8 mouse cellular contexts compared by ENCODE assay signal in genomic region chr13:83571973-83572447, GRCm38 (mm10).
DNase-seq lines count a peak whose midpoint lies in the region; ATAC-seq and TF ChIP-seq lines count a peak whose summit lies in the region.

No protein-coding gene starts in this region.

- TF ChIP-seq POLR2A in limb, embryonic 14.5 days (IDR thresholded peaks at IDR 0.05; ENCODE audit: borderline replicate concordance, extremely low read depth, insufficient read depth, insufficient read length): no peak

- 13% methylated on average over 7 of the region's 7 CpGs for WGBS in heart, postnatal 0 days
- 45% methylated on average over 7 of the region's 7 CpGs for WGBS in limb, embryonic 14.5 days

- TF ChIP-seq CTCF in heart, postnatal 0 days (IDR thresholded peaks at IDR 0.05; ENCODE audit: low read depth): 0 out of 2 replicates have a peak, but pooled peaks have one; percentile 5

- peak; percentile 96 for TF ChIP-seq EP300 in heart, postnatal 0 days (IDR thresholded peaks at IDR 0.05; ENCODE audit: low read depth)

- peak; percentile 88 for ATAC-seq in heart, postnatal 0 days (ENCODE audit: insufficient read depth, low read depth)
- no peak for ATAC-seq in limb, embryonic 14.5 days (ENCODE audit: low FRiP score, low read depth)

- H3K9ac ChIP-seq in heart, postnatal 0 days (replicated peaks; ENCODE audit: low read depth, low read length): peak overlapping the region; percentile 58
- H3K9ac ChIP-seq in limb, embryonic 14.5 days (ENCODE audit: low read depth, low read length, severe bottlenecking): no peak overlapping the region

- peak overlapping the region; percentile 91 for H3K27ac ChIP-seq in heart, postnatal 0 days (ENCODE audit: low read depth)
- H3K27ac ChIP-seq in limb, embryonic 14.5 days (replicated peaks; ENCODE audit: low read depth, low read length): peak overlapping the region; percentile 50

- H3K9me3 ChIP-seq in heart, postnatal 0 days (replicated peaks; ENCODE audit: control insufficient read depth, low read length): no peaks in the 10 kb centered on the region
- H3K9me3 ChIP-seq in limb, embryonic 14.5 days (ENCODE audit: control insufficient read depth, low read length): no peaks in the 10 kb centered on the region

- H3K36me3 ChIP-seq in heart, postnatal 0 days (replicated peaks; ENCODE audit: control insufficient read depth, insufficient read depth, low read length): no peaks in the 10 kb centered on the region
- no peaks in the 10 kb centered on the region; the same call in 1 of the 2 replicates for H3K36me3 ChIP-seq in limb, embryonic 14.5 days (ENCODE audit: control insufficient read depth, insufficient read depth, low read length)

- H3K4me3 ChIP-seq in heart, postnatal 0 days (ENCODE audit: low read depth, low read length): peak overlapping the region; percentile 15
- H3K4me3 ChIP-seq in limb, embryonic 14.5 days (replicated peaks; ENCODE audit: low read length): no peak overlapping the region

- DNase-seq in gastrocnemius, adult 18-20 months (ENCODE audit: low spot score): peak; percentile 44
- no peak for DNase-seq in gastrocnemius, postnatal 4 days (ENCODE audit: low spot score in 2 of 2)
- peak; percentile 83 to 88 for DNase-seq in B cell, adult 2 months
- peak; percentile 76 for DNase-seq in c-Kit-positive CD71-negative TER-119-negative erythroid progenitor cells, embryonic 14.5 days (ENCODE audit: low read depth)
- DNase-seq in heart, postnatal 0 days (ENCODE audit: low spot score): peak; percentile 90
- no peak for DNase-seq in limb, embryonic 14.5 days (ENCODE audit: low spot score)
- peak; percentile 47 to 85 for DNase-seq in natural killer cell, adult 2 months (ENCODE audit: low spot score in 2 of 2)
- DNase-seq in cerebellum, adult 11 months: no peak

- H3K4me2 ChIP-seq in heart, postnatal 0 days (ENCODE audit: low read depth, low read length): peak overlapping the region; percentile 52
- H3K4me2 ChIP-seq in limb, embryonic 14.5 days (replicated peaks; ENCODE audit: low read depth, low read length, severe bottlenecking): no peak overlapping the region

- no peaks in the 10 kb centered on the region for H3K27me3 ChIP-seq in heart, postnatal 0 days (ENCODE audit: control insufficient read depth, insufficient read depth, low read length)
- H3K27me3 ChIP-seq in limb, embryonic 14.5 days (ENCODE audit: control insufficient read depth, insufficient read depth, low read length): no peaks in the 10 kb centered on the region

- peaks cover 62% of the 10 kb centered on the region for H3K4me1 ChIP-seq in heart, postnatal 0 days (ENCODE audit: control insufficient read depth, insufficient read depth)
- H3K4me1 ChIP-seq in limb, embryonic 14.5 days (ENCODE audit: control insufficient read depth, insufficient read depth, low read length): peaks cover 17% of the 10 kb centered on the region

Comparison
In these comparisons a context has a peak if more than half of its experiments do, and no peak if none do; other contexts are left out.
1. DNase-seq: peak in gastrocnemius, adult 18-20 months (single experiment), B cell, adult 2 months (2 of 2), c-Kit-positive CD71-negative TER-119-negative erythroid progenitor cells, embryonic 14.5 days (single experiment), heart, postnatal 0 days (single experiment) and natural killer cell, adult 2 months (2 of 2); none in gastrocnemius, postnatal 4 days (0 of 2), limb, embryonic 14.5 days (single experiment) and cerebellum, adult 11 months (single experiment).